Mouse (Mus musculus) liver, adult 2 months (tissue): ENCODE data around the gene Ldlrap1.

Source experiments
- CTCF ChIP-seq: fragments of 200-500 bp; IDR thresholded peaks from 2 replicates; pipeline ENCODE4 v1.5.1; 2011; ENCODE audit warnings: low read depth, low read length, control low read depth
- POLR2A ChIP-seq: fragments of 200-500 bp; IDR thresholded peaks from 2 replicates; pipeline ENCODE4 v1.6.1; 2011; ENCODE audit warnings: low read length, control low read depth; ENCODE audit not compliant: insufficient read depth; ENCODE audit errors: extremely low read depth

DNA sequence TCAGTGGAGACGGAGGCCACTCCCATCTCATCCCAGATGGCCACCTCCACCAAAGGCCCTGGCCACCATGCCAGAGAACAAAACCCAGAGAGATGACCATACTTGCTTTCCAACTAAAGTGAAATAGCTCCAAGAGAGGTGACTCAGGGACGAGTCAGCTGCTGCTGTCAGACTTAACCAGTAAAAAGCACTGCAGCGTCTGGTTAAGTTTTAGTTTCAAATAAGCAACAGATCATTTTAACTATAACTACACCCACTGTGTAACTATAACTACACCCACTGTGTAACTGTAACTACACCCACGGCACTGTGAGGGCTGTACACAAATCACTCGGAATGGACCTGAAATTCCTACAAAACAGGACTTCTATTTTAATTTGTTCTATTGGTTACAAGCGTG is 46.7 kb downstream of the Ldlrap1 start:
- no peak for TF ChIP-seq CTCF
- no peak for TF ChIP-seq POLR2A
